Mouse (Mus musculus): ENCODE measurements around the gene Mrpl36. TPM values are rescaled to one million over a fixed set of nuclear protein-coding genes. Genes with fewer than 3 reads are reported as not detected.

Mrpl36 gene
- 10 to 100 TPM; 30.2 to 37.9 TPM for total RNA-seq (2021)
- long read RNA-seq, transcript Mrpl36-201 (2 exons, 923 nt) = major isoform, 24 of 26 reads
- long read RNA-seq, partial matches to known transcripts = 0 of 26 reads
- long read RNA-seq, other reads (novel, unspliced or antisense) = 1 of 26 reads

GRCm38 (mm10) chr13:73327827-73328698 lies at the start of gene Mrpl36, which contains the start of gene Ndufs6:
TSS of gene Mrpl36 (plus strand) at chr13:73328513.
TSS of gene Ndufs6 (minus strand) at chr13:73328542.
- peak; percentile 90 to 95 for DNase-seq (ENCODE audit: low spot score in 2 of 2)

GRCm38 (mm10) chr13:73279196-73279595 lies 49.1 kb upstream of the Mrpl36 start:
- DNase-seq (ENCODE audit: low spot score in 2 of 2) = no peak

DNA sequence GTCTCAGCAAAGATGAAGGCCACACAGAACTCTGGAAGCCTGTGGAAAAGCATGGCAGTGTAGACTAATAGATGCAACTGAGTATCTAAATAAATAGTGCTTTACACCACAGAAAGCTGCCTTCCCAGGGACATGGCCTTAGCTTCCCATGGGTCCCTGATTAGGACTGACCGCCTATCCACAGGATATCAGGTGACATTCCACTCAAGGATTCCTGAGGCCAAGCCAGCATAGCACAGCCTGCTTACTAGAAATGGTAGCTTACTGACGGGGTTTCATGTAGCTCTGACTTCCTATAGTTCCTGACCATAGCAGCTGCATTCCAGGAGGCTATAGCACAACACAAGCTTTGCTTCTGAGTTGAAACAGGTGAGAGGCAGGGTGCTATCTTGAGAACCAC lies 45.9 kb upstream of the Mrpl36 start:
- DNase-seq (ENCODE audit: low spot score in 2 of 2) = no peak

DNA sequence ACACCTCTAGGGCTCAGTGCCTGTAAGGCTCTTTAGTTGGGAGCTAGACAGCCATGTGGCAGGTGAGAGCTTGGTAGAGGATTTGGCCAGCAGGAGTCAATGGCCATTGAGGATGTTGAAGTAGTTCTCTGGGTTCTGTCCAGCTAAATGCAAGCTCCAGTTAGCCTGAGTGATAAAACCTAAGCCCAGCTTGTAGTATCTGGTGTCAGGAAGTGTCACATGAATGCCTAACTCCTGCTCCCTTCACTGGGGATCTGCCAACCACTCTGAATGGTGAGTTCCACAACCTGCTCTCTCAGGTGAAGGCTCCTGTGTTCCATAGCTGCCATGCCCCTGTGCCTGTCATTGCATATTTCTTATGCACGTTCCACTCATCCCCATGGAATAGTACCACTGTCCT lies 44.8 kb upstream of the Mrpl36 start:
- DNase-seq (ENCODE audit: low spot score in 2 of 2) = no peak

DNA sequence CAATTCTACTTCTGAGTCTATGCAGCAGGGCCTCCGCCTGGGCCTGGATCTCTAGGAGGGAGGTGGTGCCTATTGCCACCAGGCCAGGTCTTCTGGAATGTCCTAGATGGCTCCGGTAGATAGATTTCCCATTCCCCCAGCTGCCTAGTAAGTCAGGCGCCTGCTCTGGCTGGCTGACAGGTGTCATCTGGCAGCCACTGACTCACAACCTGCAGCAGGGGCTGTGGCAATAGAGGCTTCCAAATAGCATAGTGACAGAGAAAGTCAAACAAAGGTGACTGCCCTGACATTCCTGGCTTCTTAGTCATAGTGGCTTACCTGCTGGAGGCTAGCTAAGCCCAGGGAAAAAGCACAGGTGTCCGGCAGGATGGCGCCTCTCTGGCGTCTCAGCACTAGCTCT lies 38.1 kb upstream of the Mrpl36 start:
- no peak for DNase-seq (ENCODE audit: low spot score in 2 of 2)

GRCm38 (mm10) chr13:73291102-73291501 lies 37.2 kb upstream of the Mrpl36 start:
- DNase-seq (ENCODE audit: low spot score in 2 of 2) = no peak

DNA sequence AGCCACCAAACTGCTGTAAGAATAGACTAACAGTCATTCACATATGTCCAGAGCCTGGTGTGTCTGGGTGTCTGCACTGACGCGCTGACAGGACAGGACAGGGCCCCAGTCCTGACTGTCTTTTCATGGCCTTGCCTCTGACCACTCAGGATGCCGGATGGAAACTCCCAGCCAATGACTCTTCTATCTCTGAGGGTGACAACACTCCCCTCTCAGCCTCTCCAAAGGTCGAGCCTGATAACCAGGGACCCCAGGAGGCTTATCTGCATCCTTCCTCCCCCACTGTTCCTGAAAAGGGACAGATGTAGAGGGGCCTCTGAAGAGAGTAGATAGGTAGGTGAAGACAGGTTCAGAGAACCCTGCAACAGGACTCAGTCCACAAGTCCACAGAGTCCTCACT lies 29.6 kb upstream of the Mrpl36 start:
- no peak for DNase-seq (ENCODE audit: low spot score in 2 of 2)

GRCm38 (mm10) chr13:73299322-73299721 lies 29.0 kb upstream of the Mrpl36 start:
- DNase-seq (ENCODE audit: low spot score in 2 of 2) = no peak

- DNase-seq (ENCODE audit: low spot score in 2 of 2) = no peak
Measured at GRCm38 (mm10) chr13:73304729-73305128, 23.6 kb upstream of the Mrpl36 start.

- no peak for DNase-seq (ENCODE audit: low spot score in 2 of 2)
Measured at GRCm38 (mm10) chr13:73305398-73306084, 22.8 kb upstream of the Mrpl36 start.

GRCm38 (mm10) chr13:73306085-73306410 lies 22.3 kb upstream of the Mrpl36 start:
- no peak for DNase-seq (ENCODE audit: low spot score in 2 of 2)

DNA sequence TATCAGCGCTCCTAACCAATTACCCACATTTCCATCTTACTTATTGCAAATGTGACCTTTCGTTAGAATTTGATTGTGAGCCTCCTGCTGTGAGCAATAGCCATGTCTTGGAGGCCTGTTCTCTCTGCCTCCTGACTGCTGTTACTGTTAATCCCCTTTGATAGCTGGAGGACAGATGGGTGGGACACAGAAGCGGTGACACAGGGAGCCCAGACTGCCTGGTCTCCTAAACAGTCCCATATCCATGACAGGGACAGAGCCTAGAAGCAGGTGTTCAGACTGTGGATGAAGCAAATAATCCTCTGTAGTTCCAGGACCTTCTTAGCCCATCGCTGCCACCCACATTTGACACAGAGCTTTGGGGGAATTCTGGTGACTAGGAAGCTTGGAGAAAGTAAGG lies 21.9 kb upstream of the Mrpl36 start:
- DNase-seq (ENCODE audit: low spot score in 2 of 2) = no peak

DNA sequence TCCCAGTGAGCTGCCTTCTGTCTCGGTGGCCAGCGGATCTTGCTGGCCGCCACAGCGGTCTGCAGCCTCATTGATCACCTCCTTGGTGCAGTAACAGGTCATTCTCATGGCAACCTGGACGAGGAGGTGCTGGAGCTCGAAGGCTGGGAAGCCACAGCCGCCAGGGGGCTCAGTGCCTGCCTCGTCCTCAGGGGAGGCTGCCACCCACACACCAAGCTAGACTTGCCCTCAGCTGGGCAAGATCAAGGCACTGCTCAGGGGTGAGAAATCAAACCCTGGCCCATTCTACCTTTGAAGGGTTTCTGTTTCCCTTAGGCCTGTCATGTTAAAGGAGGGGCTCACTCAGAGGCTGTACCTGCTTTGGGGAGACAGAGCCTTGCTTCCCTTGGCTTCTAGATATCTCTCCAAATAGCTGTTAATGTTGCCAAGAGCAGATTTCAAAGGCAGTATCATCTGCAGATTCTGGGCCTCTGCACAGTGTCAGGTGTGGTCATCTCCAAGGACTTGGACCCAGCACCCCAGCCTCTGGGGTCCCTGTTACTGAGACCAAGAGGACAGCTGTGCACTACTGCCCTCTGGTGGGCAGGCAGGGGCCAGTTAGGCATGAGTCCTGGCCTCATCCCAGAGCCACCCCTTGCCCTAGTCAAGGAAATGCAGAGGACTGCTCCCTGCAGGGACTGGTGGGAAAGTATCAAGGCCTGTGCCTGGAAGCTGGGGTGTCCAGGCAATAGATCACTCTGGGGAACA lies 18.0 kb upstream of the Mrpl36 start:
- DNase-seq (ENCODE audit: low spot score in 2 of 2) = peak in 1 of 2 experiments; percentile 28

- no peak for DNase-seq (ENCODE audit: low spot score in 2 of 2)
Measured at GRCm38 (mm10) chr13:73320048-73320447, 8.3 kb upstream of the Mrpl36 start.

GRCm38 (mm10) chr13:73322626-73323025 lies 5.7 kb upstream of the Mrpl36 start:
- DNase-seq (ENCODE audit: low spot score in 2 of 2) = no peak

GRCm38 (mm10) chr13:73323406-73323805 lies 4.9 kb upstream of the Mrpl36 start:
- no peak for DNase-seq (ENCODE audit: low spot score in 2 of 2)

DNA sequence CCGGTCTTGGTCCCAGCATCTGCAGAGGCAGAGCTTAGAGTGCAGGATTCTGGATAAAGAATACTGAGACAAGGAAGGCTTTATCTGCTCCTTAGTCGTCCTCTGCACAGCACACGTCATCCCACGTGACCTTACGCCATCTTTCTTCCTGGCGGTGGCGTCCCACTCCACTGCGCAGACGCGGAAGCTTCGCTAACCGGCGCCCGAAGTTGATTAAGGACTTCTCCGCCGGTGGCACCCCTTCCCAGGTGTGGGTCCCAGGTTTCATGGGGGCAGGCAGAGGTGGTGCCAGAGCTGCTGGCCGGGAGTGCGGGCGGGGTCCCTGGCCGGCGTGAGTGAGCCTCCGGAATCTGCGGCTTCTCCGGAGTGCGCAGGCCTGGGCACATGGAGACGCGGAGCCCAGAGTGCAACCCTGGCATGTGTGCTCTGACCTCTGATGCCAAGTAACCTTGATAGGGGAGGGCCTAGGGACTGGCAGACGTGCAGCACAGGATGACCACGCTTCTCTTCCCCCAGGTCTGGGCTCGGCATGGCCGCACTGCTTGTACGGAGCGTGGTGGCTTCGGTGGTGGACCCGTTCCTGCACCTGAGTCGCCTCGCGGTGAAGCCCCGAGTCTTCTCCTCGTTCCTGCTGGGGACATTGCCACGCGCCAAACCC lies 2.7 kb downstream of the Mrpl36 start:
- DNase-seq (ENCODE audit: low spot score in 2 of 2) = peak; percentile 86 to 94

- peak in 1 of 2 experiments; percentile 16 for DNase-seq (ENCODE audit: low spot score in 2 of 2)
Measured at GRCm38 (mm10) chr13:73331736-73332135, 3.4 kb downstream of the Mrpl36 start.

GRCm38 (mm10) chr13:73336753-73337152 lies 8.4 kb downstream of the Mrpl36 start:
- no peak for DNase-seq (ENCODE audit: low spot score in 2 of 2)

GRCm38 (mm10) chr13:73345102-73345890 lies 17.0 kb downstream of the Mrpl36 start:
- no peak for DNase-seq (ENCODE audit: low spot score in 2 of 2)

Measured in layer of hippocampus, adult 18-20 months (tissue).